Mouse (Mus musculus) erythroblast, embryonic 14.5 days (primary cell): Measurements from ENCODE around the gene Flnb.

ENCODE experiments used
- GATA1 ChIP-seq: IDR thresholded peaks from 2 replicates; pipeline ENCODE4 v1.6.1; 2012; ENCODE audit warnings: low read length, inconsistent platforms, mixed read lengths
- TAL1 ChIP-seq: IDR thresholded peaks from 3 replicates; pipeline ENCODE4 v1.6.1; 2012; ENCODE audit warnings: low read length, inconsistent platforms, mixed read lengths

GRCm38 (mm10) chr14:7938809-7939784 lies 121.3 kb downstream of the Flnb start:
- TF ChIP-seq TAL1, result no peak
- TF ChIP-seq GATA1, result no peak
